Mouse (Mus musculus) ZHBTc4 (cell line): ENCODE results near the gene Eri2.
A peak's percentile ranks its signal among the peaks of the same experiment; 100 is the strongest.
"Not testable (repeated sequence)": the region's sequence is repeated elsewhere in the genome, so short reads cannot be mapped to it uniquely, and the experiment has no call there.

Experiments
- DNase-seq: peaks from one replicate; pipeline ENCODE4 v3.0.0-alpha.2; 2011; ENCODE audit warnings: low read depth, low spot score

The Eri2 gene

DNA sequence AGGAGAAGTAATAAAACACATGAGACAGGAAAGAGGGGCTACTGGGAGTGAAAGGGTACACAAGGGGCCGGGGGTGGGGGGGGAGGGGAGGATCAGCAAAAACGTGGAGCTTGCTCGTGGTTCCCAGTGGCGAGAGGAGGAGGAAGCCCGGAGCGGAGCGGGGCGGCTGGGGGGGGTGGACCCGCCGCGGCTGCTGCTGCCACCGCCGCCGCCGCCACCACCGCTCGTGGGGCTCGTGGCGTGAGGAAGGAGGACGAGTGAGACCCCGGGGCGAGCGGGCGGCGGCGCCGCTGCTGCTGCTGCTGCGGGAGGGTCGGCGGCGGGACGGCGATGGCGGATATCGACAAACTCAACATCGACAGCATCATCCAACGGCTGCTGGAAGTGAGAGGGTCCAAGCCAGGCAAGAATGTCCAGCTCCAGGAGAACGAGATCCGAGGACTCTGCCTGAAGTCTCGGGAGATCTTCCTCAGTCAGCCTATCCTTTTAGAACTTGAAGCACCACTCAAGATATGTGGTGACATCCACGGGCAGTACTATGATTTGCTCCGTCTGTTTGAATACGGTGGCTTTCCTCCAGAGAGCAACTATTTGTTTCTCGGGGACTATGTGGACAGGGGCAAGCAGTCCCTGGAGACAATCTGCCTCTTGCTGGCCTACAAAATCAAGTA is 53.9 kb downstream of the Eri2 start:
- DNase-seq = not testable (repeated sequence)

DNA sequence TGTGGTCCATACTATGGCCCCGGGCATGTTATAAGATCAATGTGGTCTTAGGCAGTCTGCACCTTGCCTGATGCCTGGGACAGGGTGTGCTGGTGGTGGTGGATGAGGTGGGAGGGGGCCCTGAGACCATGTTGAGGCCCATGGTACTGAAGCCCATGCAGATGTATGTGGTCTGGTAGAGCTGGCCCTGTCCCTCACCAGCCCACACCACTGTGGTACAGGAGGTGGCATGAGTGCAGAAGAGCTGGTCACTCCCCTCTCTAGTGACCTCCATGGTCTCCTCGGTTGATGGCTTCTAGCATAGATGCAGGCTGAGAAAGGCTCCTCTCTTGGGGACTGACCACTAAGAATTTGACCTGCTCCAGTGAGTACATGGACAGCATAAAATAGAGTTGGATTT is 55.0 kb downstream of the Eri2 start:
- DNase-seq = no peak

DNA sequence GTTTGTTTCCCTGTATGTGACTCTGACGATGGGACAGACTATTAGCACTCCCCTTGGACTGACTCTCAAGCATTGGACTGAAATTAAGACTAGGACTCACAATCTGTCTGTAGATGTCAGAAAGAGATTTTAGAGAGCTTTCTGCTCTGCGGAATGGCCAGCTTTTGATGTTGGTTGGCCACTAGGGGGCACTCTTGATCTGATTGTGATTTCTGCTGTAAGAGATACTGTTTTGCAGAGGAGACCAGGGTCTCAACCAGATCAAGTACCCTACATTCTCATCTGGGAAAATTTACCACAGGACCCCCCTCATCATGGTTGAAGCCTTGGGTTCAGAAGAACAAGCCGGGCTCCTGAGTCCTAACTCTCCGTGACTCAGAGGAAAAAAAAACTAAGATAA is 62.6 kb downstream of the Eri2 start:
- DNase-seq = peak; percentile 58

DNA sequence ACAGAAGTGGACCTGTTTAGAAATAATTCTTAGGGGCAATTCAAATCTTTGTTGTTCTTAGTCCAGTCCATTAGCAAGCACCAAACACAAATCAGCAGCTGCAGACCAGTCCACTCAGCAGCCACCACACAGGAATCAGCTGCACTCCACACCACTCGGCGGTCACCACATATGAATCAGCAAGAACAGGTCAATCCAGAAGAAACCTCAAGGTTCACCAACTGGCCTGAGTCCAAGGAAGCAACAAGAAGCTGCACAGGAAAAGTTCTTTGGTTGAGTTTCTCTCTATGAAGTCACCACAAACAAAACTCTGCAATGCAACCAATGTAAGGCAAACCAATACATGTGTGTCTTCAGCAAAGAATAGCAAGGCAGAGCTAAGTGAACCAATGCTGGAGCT is 66.2 kb downstream of the Eri2 start:
- DNase-seq = no peak

DNA sequence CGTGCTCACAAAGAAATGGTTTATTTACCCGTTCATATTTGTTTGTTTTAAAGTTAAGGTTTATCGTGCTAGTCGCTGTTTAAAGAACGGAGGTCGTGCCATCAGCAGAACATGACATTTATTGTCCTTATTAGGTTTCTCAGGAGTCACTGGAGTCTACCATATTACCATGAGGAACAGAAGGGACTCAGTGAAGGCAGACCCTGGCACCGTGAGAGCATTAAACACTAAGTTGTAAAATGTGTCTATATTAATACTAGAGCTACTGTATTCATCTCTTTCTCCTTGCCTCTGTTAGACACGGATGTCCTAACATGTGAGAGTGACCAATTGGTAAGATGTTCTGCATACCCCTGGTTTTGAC is 72.9 kb downstream of the Eri2 start:
- no peak for DNase-seq

DNA sequence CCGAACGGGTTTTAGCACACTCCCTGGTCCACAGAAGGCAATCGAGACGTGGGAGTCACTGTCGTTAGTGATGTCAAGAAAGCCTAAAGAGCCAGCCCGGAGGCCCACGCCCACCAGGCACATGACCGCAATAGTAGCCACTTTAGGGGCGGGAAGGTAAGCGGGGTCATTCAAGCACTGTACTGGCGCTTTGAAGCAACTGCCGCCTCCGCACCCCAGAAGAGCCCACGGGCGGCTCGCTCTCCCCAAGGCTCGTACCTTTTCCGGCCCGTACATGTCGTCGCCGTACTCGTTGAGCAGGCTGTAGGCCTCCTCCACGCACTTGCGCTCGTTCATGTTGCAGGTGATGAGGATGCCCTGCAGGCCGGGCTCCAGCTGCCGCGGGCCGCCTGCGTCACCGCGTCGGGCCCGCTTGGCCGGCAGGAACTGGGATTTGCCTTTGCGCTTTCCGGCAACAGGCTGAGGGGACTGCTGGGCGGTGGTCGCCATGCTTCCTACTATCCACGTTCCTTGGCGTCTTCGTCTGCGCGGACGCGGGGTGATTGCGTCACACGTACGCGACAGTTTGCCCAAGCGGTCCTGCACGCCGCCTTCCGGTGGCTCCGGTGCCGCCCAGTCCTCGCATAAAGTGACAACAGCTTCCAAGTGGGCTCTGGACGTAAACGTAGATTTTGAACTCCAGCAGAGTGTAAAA is 73.5 kb downstream of the Eri2 start, which contains the start of gene Thumpd1:
TSS of gene Thumpd1 (minus strand) at position 546 of the 694 bp plus-strand sequence.
- DNase-seq = peak; percentile 96
